Mouse (Mus musculus): ENCODE measurements at regions not wholly inside any gene's neighbourhood (a gene's known extent, or its start where the extent isn't known, plus 50 kb on each side); places are given as distances from the start of the nearest gene placed in this dataset.

DNA sequence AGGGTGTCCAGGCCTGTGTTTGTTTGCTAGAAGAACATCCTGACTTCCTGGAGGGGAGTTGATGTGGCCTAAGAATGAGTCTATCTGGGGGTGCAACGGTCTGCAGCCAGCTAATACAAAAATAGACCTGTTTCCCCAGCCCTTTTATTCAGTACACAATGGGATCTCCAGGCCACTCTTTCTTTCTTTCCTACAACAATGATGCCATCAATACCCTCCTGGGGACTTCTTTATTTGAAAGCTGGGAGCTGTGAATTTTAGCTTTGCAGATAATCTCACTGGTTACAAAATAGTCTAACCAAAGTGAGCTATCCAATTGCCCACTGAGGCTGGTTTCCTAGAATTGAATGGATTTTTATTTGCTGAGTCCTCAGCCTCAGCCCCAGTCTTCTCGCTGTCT is 207.4 kb downstream of the Cbln1 start:
- no peak for TF ChIP-seq CTCF (IDR thresholded peaks at IDR 0.05; ENCODE audit: low read depth, low read length)
- no peak for TF ChIP-seq POLR2A (IDR thresholded peaks at IDR 0.05; ENCODE audit: extremely low read depth, insufficient read depth, low read length)
